Mouse (Mus musculus) gastrocnemius, postnatal 14 days (tissue): Measurements from ENCODE around the gene Ppp1r12c. TPM values are rescaled to one million over a fixed set of nuclear protein-coding genes. Genes with fewer than 3 reads are reported as not detected.
"Not testable (repeated sequence)": the region's sequence is repeated elsewhere in the genome, so short reads cannot be mapped to it uniquely, and the experiment has no call there.

Source experiments
- DNase-seq: peaks from one replicate; pipeline ENCODE4 v3.0.0; 2021; ENCODE audit warnings: mixed read lengths
- intact Hi-C: fragments of 180-260 bp; cut with DNase I; formaldehyde crosslinking; loops from one replicate; pipeline ENCODE4 v1.15.1; 2025; ENCODE audit warnings: low total_unique reads
- long read RNA-seq, 2 experiments: library from polyadenylated mRNA; stranded (forward); transcript quantifications; one replicate each; pipeline ENCODE4 v2.0.0; 2021
- total RNA-seq, 2 experiments: library from RNA; stranded (reverse); gene quantifications; 2 replicates each; pipeline ENCODE4 v1.2.3; 2021

Ppp1r12c gene
- 10 to 100 TPM; 25.3 to 36.8 TPM for total RNA-seq
- long read RNA-seq, experiment 1, transcript Ppp1r12c-201 (22 exons, 2,983 nt) = major isoform, 29 of 62 reads
- long read RNA-seq, experiment 1, transcript Ppp1r12c-202 (22 exons, 2,667 nt) = minor isoform, 16 of 62 reads
- long read RNA-seq, experiment 1, partial matches to known transcripts = 6 of 62 reads
- long read RNA-seq, experiment 1, other reads (novel, unspliced or antisense) = 11 of 62 reads
- long read RNA-seq, experiment 2, transcript Ppp1r12c-201 (22 exons, 2,983 nt) = major isoform, 29 of 56 reads
- long read RNA-seq, experiment 2, transcript Ppp1r12c-202 (22 exons, 2,667 nt) = minor isoform, 9 of 56 reads
- long read RNA-seq, experiment 2, partial matches to known transcripts = 4 of 56 reads
- long read RNA-seq, experiment 2, other reads (novel, unspliced or antisense) = 14 of 56 reads

- intact Hi-C loops = no loop called here
Observed at GRCm38 (mm10) chr7:4501558-4502397, at the start of gene Ppp1r12c. Ppp1r12c (minus strand) TSS chr7:4501680.

GRCm38 (mm10) chr7:4547221-4547641, 45.8 kb upstream of the Ppp1r12c start, which contains the start of gene Syt5:
Syt5 (minus strand) TSS chr7:4547541.
- DNase-seq = no peak
- intact Hi-C loops = no loop called here

More at GRCm38 (mm10) chr7:4501558-4502397, at the start of gene Ppp1r12c:
- peak; percentile 96 for DNase-seq

- intact Hi-C loops = no loop called here
- DNase-seq = peak; percentile 26
Observed at GRCm38 (mm10) chr7:4546591-4547131, 45.2 kb upstream of the Ppp1r12c start.

- intact Hi-C loops = no loop called here
- no peak for DNase-seq
Observed at GRCm38 (mm10) chr7:4546050-4546449, 44.6 kb upstream of the Ppp1r12c start.

GRCm38 (mm10) chr7:4542013-4542412, 40.5 kb upstream of the Ppp1r12c start:
- no peak for DNase-seq
- intact Hi-C loops = no loop called here

GRCm38 (mm10) chr7:4541344-4541743, 39.9 kb upstream of the Ppp1r12c start:
- intact Hi-C loops = no loop called here
- no peak for DNase-seq

- DNase-seq = no peak
- intact Hi-C loops = no loop called here
Observed at GRCm38 (mm10) chr7:4539019-4539418, 37.5 kb upstream of the Ppp1r12c start.

GRCm38 (mm10) chr7:4537181-4537580, 35.7 kb upstream of the Ppp1r12c start:
- no peak for DNase-seq
- intact Hi-C loops = no loop called here

- intact Hi-C loops = no loop called here
- DNase-seq = no peak
Observed at GRCm38 (mm10) chr7:4536369-4536768, 34.9 kb upstream of the Ppp1r12c start.

GRCm38 (mm10) chr7:4532005-4532729, 30.7 kb upstream of the Ppp1r12c start, which contains the start of gene Dnaaf3:
Dnaaf3 (minus strand) TSS chr7:4532453.
- intact Hi-C loops = no loop called here
- DNase-seq = peak; percentile 71

- intact Hi-C loops, DNase-seq: not testable (repeated sequence)
Observed at GRCm38 (mm10) chr7:4530166-4530565, 28.7 kb upstream of the Ppp1r12c start.

GRCm38 (mm10) chr7:4527302-4527689, 25.8 kb upstream of the Ppp1r12c start:
- intact Hi-C loops = loop anchor here (10.0 kb wide), 1 partner anchor 92 kb away; no protein-coding TSS in a partner anchor
- no peak for DNase-seq

- peak; percentile 84 for DNase-seq
- intact Hi-C loops = loop anchor here (10.0 kb wide), 1 partner anchor 92 kb away; no protein-coding TSS in a partner anchor
Observed at GRCm38 (mm10) chr7:4526341-4527301, 25.1 kb upstream of the Ppp1r12c start.

GRCm38 (mm10) chr7:4524212-4524922, 22.9 kb upstream of the Ppp1r12c start, which contains the start of gene Tnni3:
Tnni3 (minus strand) TSS chr7:4524229.
- DNase-seq = not testable (repeated sequence)
- intact Hi-C loops = loop anchor here (10.0 kb wide), 1 partner anchor 90 kb away; no protein-coding TSS in a partner anchor

- no peak for DNase-seq
- intact Hi-C loops = loop anchor here (10.0 kb wide), 1 partner anchor 89 kb away; no protein-coding TSS in a partner anchor
Observed at GRCm38 (mm10) chr7:4523205-4524130, 22.0 kb upstream of the Ppp1r12c start.

- intact Hi-C loops = loop anchor here (10.0 kb wide), 1 partner anchor 87 kb away; no protein-coding TSS in a partner anchor
- DNase-seq = no peak
Observed at GRCm38 (mm10) chr7:4522292-4522691, 20.8 kb upstream of the Ppp1r12c start.
